Mouse (Mus musculus): ENCODE results near the gene Bcl9. TPM values are rescaled to one million over a fixed set of nuclear protein-coding genes. Genes with fewer than 3 reads are reported as not detected.

Bcl9 gene
- polyA plus RNA-seq, 1 experiment from 2014 or later = 43.7 TPM

DNA sequence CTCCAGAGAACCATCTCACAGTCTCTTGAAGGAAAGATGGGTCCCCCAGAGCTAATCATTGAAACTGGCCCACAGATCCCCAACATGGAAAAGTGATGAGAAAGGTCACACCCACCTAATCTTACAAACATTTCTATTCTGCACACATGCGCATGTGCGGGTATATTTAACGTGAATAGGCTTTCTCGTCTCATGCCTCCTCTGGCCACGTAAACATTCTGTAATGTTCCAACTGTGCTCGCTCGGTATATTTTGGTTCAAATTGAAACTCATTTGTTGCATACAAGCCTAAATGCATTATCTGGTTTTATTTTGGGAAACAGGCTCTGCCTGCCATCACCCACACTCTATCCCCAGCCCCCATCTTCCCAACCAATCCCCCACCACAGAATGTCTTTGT lies 16.3 kb downstream of the Bcl9 start:
- H3K27ac ChIP-seq = no peak overlapping the region
- no peak overlapping the region for H3K9ac ChIP-seq (ENCODE audit: low read depth, low read length)
- no peak overlapping the region for H3K4me2 ChIP-seq (ENCODE audit: low read length)
- 95% methylated on average over 7 of the region's 7 CpGs for WGBS
- no peak for TF ChIP-seq CTCF (IDR thresholded peaks at IDR 0.05; ENCODE audit: low read depth)
- DNase-seq (ENCODE audit: low spot score) (no peak), ATAC-seq (replicated peaks; ENCODE audit: low FRiP score, low read depth) (no peak)
- no peaks in the 10 kb centered on the region; the same call in 1 of the 2 replicates for H3K36me3 ChIP-seq (ENCODE audit: insufficient read depth, low read length)
- H3K9me3 ChIP-seq (replicated peaks; ENCODE audit: low read length) = no peaks in the 10 kb centered on the region
- H3K4me1 ChIP-seq (replicated peaks; ENCODE audit: insufficient read depth, low read length) = no peaks in the 10 kb centered on the region
- H3K27me3 ChIP-seq (ENCODE audit: insufficient read depth, low read length) = no peaks in the 10 kb centered on the region
- H3K4me3 ChIP-seq (replicated peaks; ENCODE audit: low read depth, low read length) = no peak overlapping the region

DNA sequence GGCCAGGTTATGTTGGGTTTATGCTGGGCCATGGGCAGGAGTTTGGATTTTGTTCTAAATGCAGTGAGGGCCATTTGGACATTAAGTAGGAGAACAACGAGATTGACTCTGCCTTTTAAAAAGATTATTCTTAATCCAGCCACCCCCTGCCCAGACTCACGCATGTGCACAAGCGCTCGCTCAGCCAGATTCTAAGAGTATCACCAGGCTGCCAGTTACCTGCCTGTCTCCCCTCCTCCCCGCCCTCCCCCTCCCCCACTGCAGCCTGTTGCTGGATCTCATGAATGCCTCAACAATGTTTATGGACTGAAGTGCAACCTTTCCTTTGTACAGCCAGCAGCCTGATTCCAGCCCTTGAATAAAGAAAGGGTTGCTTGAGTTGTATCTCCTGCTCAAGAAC lies 22.0 kb downstream of the Bcl9 start:
- ATAC-seq (replicated peaks; ENCODE audit: low FRiP score, low read depth) (no peak), DNase-seq (ENCODE audit: low spot score) (no peak)
- H3K9ac ChIP-seq (ENCODE audit: low read depth, low read length) = no peak overlapping the region
- H3K4me2 ChIP-seq (ENCODE audit: low read length) = no peak overlapping the region
- H3K9me3 ChIP-seq (replicated peaks; ENCODE audit: low read length) = no peaks in the 10 kb centered on the region
- peak overlapping the region; percentile 25; the same call in 1 of the 2 replicates for H3K27ac ChIP-seq
- 0 out of 2 replicates have a peak, but pooled peaks cover 9% of the 10 kb centered on the region for H3K4me1 ChIP-seq (replicated peaks; ENCODE audit: insufficient read depth, low read length)
- no peaks in the 10 kb centered on the region for H3K36me3 ChIP-seq (ENCODE audit: insufficient read depth, low read length)
- H3K27me3 ChIP-seq (ENCODE audit: insufficient read depth, low read length) = no peaks in the 10 kb centered on the region
- WGBS = 75% methylated on average over 5 of the region's 5 CpGs
- no peak overlapping the region for H3K4me3 ChIP-seq (replicated peaks; ENCODE audit: low read depth, low read length)
- TF ChIP-seq CTCF (IDR thresholded peaks at IDR 0.05; ENCODE audit: low read depth) = no peak

DNA sequence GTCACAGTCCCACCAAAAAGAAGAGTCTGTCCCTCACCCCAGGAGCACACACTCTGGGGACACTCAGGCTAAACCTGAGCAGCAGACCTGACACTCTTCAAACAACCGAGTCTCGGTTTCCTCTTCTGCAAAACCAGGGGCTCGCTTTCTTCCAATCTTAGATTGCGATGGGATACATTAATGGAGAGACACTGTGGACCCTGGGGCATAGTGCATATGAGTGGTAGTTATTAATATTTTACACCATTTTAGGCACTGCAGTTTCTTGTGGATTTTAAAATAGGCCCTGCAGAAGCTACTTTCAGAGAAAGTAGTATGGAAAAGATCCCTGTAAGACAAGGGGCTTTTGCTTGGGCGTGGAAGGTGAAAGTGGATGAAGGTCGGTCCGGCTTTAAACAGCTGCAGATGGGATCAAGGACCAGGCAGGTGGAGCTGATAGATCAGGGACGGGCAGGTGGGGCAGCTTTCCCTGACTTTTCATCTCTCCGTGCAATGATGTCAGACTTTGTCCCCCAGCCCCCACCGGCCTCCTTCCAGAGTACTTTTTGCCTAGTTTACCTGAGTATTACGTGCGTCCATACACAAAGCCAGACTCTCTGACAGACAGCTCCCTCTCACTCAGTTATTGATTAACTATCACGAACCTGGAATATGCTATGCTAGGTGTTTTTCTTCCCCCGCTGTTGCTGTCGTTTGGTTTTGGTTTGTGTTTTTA lies 23.0 kb downstream of the Bcl9 start:
- H3K4me3 ChIP-seq (replicated peaks; ENCODE audit: low read depth, low read length) = no peak overlapping the region
- ATAC-seq (replicated peaks; ENCODE audit: low FRiP score, low read depth) (peak; percentile 75; the same call in 1 of the 2 replicates), DNase-seq (ENCODE audit: low spot score) (no peak)
- no peak overlapping the region for H3K9ac ChIP-seq (ENCODE audit: low read depth, low read length)
- H3K4me1 ChIP-seq (replicated peaks; ENCODE audit: insufficient read depth, low read length) = 0 out of 2 replicates have a peak, but pooled peaks cover 9% of the 10 kb centered on the region
- peak overlapping the region; percentile 23; the same call in 1 of the 2 replicates for H3K4me2 ChIP-seq (ENCODE audit: low read length)
- H3K9me3 ChIP-seq (replicated peaks; ENCODE audit: low read length) = no peaks in the 10 kb centered on the region
- peak overlapping the region; percentile 42; the same call in 1 of the 2 replicates for H3K27ac ChIP-seq
- TF ChIP-seq CTCF (IDR thresholded peaks at IDR 0.05; ENCODE audit: low read depth) = no peak
- no peaks in the 10 kb centered on the region for H3K27me3 ChIP-seq (ENCODE audit: insufficient read depth, low read length)
- WGBS = 72% methylated on average over 15 of the region's 15 CpGs
- H3K36me3 ChIP-seq (ENCODE audit: insufficient read depth, low read length) = no peaks in the 10 kb centered on the region

DNA sequence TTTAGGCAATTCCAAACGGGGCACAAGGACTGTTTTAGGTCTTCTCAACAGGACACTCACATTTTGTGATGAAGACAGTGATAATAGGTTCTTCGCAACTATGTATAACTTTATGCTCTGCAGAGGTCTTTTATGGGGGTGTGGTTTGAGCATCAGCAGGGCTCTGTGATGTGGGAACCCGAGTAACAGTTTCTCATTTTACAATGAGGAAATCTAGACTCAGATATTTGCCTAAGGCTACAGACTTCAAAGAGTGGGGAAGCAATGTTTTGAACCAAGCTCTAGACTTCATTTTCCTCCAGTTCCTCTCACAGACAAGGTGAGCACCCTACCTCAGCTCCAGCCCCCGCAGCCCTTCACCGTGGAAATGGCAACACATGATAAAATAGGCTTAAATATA lies 23.8 kb downstream of the Bcl9 start:
- Histone ChIP-seq H3K9me3 (replicated peaks; ENCODE audit: low read length) (no peaks in the 10 kb centered on the region), H3K4me3 (replicated peaks; ENCODE audit: low read depth, low read length) (no peak overlapping the region), H3K4me1 (replicated peaks; ENCODE audit: insufficient read depth, low read length) (0 out of 2 replicates have a peak, but pooled peaks cover 9% of the 10 kb centered on the region), H3K27ac (peak overlapping the region; percentile 42; the same call in 1 of the 2 replicates), H3K4me2 (ENCODE audit: low read length) (no peak overlapping the region), H3K36me3 (ENCODE audit: insufficient read depth, low read length) (no peaks in the 10 kb centered on the region), H3K9ac (ENCODE audit: low read depth, low read length) (no peak overlapping the region), H3K27me3 (ENCODE audit: insufficient read depth, low read length) (no peaks in the 10 kb centered on the region)
- no peak for DNase-seq (ENCODE audit: low spot score)
- 80% methylated on average over 5 of the region's 5 CpGs for WGBS
- ATAC-seq (replicated peaks; ENCODE audit: low FRiP score, low read depth) = no peak
- no peak for TF ChIP-seq CTCF (IDR thresholded peaks at IDR 0.05; ENCODE audit: low read depth)

DNA sequence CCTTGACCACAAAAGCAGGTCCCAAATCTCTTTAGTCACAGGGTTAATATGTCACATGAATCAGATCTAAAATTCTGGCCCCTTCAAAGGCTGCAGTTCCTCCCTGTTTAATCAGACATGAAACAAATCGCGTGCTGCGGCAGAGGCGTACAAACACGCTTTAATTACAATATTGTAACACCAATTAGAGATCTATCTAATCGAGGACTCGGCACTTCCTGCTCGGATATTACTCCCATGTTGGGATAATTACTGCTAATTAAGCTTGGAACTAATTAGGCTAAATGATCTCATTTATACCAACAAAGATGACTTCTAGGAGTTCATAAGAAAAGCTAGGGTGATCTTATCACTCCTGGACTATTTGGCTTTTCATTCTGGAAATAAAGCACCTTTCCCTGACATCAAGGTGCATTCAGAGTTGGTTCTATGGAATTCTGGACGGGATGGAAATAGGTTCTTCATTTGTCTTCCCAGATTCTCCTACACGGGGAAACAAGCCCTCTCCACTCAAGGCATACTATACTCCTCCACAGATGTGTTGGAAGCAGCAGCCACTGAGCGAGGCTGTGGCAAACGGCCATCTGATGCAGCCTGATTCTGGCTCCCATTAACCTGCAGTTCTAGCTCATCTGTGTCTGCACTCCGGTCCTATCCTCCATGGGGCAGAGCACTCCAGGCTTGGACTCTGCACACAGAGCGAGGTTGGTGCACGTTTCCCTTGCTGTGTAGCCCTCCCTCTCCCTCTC lies 31.9 kb downstream of the Bcl9 start:
- H3K27me3 ChIP-seq (ENCODE audit: insufficient read depth, low read length) = no peaks in the 10 kb centered on the region
- ATAC-seq (replicated peaks; ENCODE audit: low FRiP score, low read depth) (no peak), DNase-seq (ENCODE audit: low spot score) (no peak)
- H3K4me3 ChIP-seq (replicated peaks; ENCODE audit: low read depth, low read length) = no peak overlapping the region
- H3K4me1 ChIP-seq (replicated peaks; ENCODE audit: insufficient read depth, low read length) = no peaks in the 10 kb centered on the region
- H3K36me3 ChIP-seq (ENCODE audit: insufficient read depth, low read length) = 0 out of 2 replicates have a peak, but pooled peaks cover 4% of the 10 kb centered on the region
- WGBS = 73% methylated on average over 15 of the region's 15 CpGs
- H3K9ac ChIP-seq (ENCODE audit: low read depth, low read length) = no peak overlapping the region
- TF ChIP-seq CTCF (IDR thresholded peaks at IDR 0.05; ENCODE audit: low read depth) = no peak
- H3K9me3 ChIP-seq (replicated peaks; ENCODE audit: low read length) = no peaks in the 10 kb centered on the region
- no peak overlapping the region for H3K4me2 ChIP-seq (ENCODE audit: low read length)
- no peak overlapping the region for H3K27ac ChIP-seq

DNA sequence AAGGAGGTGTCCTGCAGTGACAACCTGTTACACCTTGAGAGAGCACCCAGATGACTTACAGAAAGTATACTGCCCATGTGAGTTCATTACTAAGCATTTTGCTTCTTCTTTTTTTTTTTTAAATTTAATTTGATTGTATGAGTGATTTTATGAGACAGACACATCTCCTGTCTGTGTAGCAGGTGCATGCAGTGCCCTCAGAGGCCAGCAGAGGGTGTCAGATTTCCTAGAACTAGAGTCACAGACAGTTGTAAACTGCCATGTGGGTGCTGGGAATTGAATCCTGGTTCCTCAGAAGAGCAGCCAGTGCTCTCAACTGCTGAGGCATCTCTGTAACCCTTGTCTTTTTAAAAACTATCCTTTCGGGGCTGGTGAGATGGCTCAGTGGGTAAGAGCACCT lies 35.5 kb downstream of the Bcl9 start:
- Histone ChIP-seq H3K4me2 (ENCODE audit: low read length) (no peak overlapping the region), H3K9ac (ENCODE audit: low read depth, low read length) (no peak overlapping the region), H3K36me3 (ENCODE audit: insufficient read depth, low read length) (no peaks in the 10 kb centered on the region), H3K9me3 (replicated peaks; ENCODE audit: low read length) (peaks cover 4% of the 10 kb centered on the region; the same call in 1 of the 2 replicates), H3K27me3 (ENCODE audit: insufficient read depth, low read length) (no peaks in the 10 kb centered on the region), H3K4me1 (replicated peaks; ENCODE audit: insufficient read depth, low read length) (no peaks in the 10 kb centered on the region), H3K4me3 (replicated peaks; ENCODE audit: low read depth, low read length) (no peak overlapping the region), H3K27ac (no peak overlapping the region)
- ATAC-seq (replicated peaks; ENCODE audit: low FRiP score, low read depth) = no peak
- 100% methylated on average over 1 of the region's 1 CpGs for WGBS
- DNase-seq (ENCODE audit: low spot score) = no peak
- peak; percentile 11; the same call in 1 of the 2 replicates for TF ChIP-seq CTCF (IDR thresholded peaks at IDR 0.05; ENCODE audit: low read depth)
